Mouse (Mus musculus) embryonic fibroblast, embryonic 13.5 days (primary cell): ENCODE results near the gene Calcrl.

Experiments used
- CTCF ChIP-seq: IDR thresholded peaks from 2 replicates; pipeline ENCODE4 v1.5.1; 2011; ENCODE audit warnings: mild to moderate bottlenecking, control low read depth, low read length, moderate library complexity, borderline replicate concordance; ENCODE audit not compliant: insufficient read depth
- POLR2A ChIP-seq: IDR thresholded peaks from 2 replicates; pipeline ENCODE4 v1.6.1; 2011; ENCODE audit warnings: low read depth, mild to moderate bottlenecking, control low read depth, low read length, moderate library complexity

DNA sequence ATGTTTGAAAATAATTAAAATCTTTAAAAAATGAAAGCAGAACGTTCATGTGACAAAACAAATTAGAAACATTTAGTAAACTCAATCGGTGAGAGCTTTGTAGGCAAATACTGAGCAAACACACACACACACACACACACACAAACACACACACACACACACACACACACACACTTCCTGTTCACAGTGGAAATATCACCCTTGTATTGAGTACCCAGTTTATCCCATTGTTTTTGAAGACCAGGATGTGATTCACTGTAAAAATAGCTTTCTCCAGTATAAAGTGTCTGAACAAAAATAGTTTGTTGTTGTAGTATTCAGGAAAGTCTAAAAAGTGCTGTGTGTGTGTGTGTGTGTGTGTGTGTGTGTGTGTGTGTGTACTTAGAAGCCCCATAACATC, 130.1 kb downstream of the Calcrl start:
- TF ChIP-seq POLR2A (no peak), CTCF (no peak)
